Mouse (Mus musculus) cerebellum, adult 2 months (tissue): ENCODE measurements around the gene Olfr521.

Source experiments
- CTCF ChIP-seq: fragments of 200-500 bp; IDR thresholded peaks from 2 replicates; pipeline ENCODE4 v1.5.1; 2011; ENCODE audit warnings: low read depth, mild to moderate bottlenecking, control low read depth, low read length, moderate library complexity, borderline replicate concordance; ENCODE audit not compliant: insufficient read depth
- POLR2A ChIP-seq: fragments of 200-500 bp; IDR thresholded peaks from 2 replicates; pipeline ENCODE4 v1.6.1; 2011; ENCODE audit warnings: low read length, control low read depth, borderline replicate concordance; ENCODE audit not compliant: insufficient read depth

DNA sequence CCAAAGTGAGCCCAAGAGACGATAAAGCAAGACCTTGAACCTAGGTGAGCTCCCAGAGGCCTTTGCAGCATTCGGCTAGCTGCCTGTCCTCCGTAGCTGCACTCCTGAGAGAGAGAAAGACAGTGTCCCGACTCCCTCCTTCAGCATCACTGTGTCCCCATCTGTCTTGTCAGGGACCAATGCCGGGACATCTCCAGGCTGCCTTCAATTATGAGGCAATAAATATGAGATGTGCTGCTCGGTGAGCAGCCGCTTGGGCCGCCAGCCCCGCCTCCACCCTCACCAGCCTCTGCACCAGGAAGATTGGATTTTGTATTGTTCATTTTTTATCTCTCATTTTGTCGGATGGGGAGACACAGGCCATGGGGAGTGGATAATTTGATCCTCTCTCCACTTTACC, 27.5 kb downstream of the Olfr521 start:
- TF ChIP-seq POLR2A (no peak), CTCF (no peak)
